Mouse (Mus musculus): Measurements from ENCODE around the gene Arhgap10. TPM values are rescaled to one million over a fixed set of nuclear protein-coding genes. Genes with fewer than 3 reads are reported as not detected.
"Not testable (repeated sequence)": the region's sequence is repeated elsewhere in the genome, so short reads cannot be mapped to it uniquely, and the experiment has no call there.

Gene Arhgap10
- total RNA-seq, 2 experiments from 2014 or later: 49.3 to 51.0 TPM

DNA sequence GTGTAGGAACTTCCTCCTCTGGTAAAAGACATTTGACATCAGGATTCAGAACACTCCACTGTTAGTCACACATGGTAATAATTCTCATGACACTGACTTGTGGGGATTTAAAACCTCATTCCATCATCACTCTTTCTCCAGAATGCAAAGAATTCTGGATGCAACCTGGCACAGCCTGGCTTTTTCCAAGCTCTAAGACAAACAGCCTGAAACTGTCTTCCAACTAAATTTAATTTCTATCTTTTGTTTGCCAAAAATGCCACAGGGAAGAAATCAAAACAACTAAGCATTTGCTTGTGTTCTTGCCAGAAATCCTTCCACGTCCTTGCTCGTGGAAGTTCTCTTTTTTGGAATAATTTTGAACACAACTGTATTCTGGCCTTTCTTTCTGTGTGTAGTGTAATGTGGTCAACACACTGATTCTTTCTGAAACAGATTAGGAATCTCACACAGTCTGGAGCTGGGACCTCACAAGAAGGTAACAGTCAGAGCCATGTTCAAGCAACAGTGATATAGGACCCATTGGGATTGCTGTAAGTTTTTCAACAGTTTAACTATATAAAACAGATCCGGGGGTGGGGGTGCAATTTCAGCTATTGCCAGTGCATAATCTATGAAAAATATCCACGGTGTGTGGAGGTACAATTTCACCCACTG lies 167.5 kb downstream of the Arhgap10 start:
- no peak for DNase-seq

DNA sequence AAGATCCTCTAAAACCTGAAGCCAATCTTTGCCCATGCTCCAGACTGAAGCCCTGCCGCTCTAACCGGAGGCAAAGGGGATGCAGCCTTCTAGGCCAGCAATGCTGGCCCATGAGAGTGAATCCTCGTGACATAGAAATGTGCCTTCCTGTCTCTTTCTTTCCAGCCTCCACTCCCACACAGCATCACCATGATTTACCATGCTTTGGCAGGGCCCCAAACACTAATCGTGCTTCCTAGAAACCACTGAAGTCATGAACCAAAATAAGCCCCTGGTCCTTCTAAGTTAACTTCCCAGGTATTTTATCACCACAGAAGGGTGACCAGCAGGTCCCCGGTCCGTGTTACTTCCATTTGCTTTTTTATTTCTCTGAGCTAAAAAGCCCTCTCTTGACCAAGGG lies 173.8 kb downstream of the Arhgap10 start:
- no peak for DNase-seq

DNA sequence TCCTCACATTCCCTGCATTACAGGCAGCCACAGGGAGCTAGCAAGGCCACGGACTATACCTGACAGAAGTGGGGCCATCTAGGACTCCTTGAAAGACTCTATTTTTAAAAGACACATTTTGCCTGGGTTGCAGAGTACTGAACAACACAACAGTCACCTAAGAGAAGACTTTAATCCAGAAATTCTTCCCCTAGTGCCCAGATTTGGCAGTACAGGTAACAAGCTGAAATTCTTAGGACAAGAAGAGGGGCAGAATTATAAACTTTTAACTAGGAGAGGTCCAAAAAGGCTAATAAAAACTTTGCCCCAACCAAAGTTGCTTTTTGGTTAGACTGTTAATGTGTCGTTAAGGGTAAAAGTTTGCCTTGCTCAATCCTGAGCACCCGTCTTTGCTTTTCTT lies 174.4 kb downstream of the Arhgap10 start:
- DNase-seq: no peak

DNA sequence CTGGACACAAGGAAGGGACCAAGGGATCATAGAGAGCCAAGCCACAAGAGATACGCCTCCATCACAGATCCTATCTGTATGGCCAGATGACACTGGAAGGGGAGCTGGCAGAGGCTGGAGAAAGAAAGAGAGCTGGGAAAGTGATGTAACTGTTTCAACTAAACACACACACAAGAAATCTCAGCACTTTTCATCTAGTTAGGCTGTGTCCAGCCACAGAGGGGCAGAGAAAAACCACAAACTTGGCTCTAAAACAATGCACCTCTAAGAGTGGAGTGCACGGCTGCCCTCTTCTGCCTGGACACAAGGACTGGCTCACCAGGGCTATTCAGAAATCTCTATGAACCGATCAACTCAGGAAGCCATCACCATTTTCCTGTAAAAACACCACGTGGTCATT lies 175.6 kb downstream of the Arhgap10 start:
- DNase-seq: peak in 1 of 2 experiments; percentile 23

DNA sequence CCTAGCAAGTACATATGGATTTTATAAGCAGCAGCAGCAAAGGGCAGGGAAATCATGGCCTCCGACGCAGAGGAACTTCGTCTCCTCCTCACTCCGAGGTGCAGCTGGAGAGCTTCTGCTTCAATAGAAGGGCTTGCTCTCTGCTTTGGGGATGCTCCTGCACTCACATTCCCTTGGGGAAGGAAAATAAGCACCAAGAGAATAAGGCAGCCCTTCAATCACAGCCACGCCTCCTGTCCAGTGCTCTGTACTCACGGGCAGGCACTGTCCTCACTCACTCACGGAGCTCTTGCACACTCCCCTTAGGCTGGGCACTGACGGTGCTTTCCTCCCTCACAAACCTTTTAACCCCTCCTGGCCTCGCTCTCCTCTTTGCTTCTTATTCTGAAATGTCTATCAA lies 176.4 kb downstream of the Arhgap10 start:
- no peak for DNase-seq

DNA sequence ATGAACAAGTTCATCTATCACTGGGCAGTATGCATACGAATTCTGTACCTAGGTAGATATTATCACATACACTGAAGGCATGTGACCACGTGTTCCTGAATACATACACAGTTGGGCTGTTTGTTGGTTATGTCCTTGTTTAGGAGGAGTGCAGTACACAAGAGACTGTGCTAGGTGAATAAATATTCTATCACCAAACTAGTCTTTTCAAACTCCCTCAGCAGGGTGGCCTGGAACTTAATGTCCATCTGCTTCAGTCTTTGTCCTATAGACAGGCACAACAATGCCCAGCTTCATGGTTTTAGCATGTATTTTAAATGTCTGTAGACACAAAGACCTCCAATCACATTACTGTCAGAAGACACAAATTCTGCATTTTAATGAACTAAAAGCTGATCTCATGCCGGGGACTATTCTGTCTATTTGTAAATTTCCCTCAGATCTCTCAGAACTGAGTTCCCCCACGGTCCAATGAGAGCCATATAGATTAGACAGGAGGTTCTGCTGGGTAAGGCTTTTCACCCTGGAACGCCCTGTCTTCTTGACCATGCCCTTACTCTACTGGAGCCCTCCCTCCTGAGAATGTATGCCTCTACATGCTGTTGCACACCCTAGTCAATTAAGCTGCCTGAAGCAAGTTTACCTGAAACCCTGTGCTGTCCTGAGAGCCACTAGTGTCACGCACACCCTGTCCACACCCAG lies 177.6 kb downstream of the Arhgap10 start:
- no peak for DNase-seq

DNA sequence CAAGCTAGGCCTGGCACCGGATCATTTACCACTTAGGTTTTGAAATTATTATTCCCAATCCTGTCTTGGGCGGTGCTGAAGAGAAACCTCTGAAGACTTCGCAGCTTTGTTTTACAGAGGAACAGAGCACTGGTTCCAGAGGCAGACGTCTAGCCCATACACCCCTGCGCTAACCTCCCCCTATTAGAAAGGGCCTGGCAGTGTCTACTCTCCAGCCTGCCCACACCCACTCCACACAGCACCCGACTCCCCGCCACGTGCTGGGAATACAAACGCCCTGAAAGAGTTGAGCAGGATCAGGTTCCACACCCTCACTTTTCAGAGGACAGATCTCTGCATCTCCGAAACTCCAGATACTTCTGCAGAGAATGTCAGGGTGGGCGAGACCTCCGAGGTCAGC lies 180.5 kb downstream of the Arhgap10 start:
- DNase-seq: no peak

DNA sequence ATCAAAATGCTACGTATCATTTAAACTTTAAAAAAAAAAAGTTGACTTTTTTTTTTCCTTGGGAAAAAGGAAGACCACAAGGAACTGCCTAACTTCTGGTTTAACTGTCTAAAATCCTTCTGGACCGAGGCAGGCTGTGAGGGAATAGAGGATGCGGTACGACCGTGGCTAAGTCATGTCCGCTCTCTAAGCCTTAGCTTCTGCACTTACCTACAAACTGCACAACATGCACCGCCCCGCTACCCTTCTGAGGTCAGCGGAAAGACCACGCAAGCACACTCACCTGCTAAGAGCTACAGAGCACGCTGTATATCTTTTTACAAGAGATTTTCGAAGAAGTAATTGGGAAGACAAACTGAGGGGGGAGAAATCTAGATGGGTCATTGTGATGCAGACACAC lies 186.6 kb downstream of the Arhgap10 start:
- DNase-seq: no peak

DNA sequence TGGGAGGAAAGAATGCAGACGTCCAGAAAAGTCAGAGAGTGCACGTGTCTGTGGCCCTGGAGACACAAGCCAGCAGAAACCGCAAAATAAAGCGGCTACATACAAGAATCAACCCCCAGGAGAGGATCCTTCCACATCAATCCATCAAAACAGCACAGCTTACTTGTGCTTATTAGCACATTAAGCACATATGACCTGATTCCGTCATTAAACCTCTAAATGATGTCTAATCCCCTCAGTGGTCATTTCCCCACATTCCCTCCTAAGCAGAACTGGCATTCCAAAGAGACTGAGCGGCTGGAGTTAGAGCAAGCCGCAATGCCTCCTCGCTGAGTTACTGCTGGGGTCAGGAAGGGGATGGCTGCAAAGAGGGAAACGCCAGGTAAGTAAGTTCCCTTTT lies 187.4 kb downstream of the Arhgap10 start:
- DNase-seq: no peak

DNA sequence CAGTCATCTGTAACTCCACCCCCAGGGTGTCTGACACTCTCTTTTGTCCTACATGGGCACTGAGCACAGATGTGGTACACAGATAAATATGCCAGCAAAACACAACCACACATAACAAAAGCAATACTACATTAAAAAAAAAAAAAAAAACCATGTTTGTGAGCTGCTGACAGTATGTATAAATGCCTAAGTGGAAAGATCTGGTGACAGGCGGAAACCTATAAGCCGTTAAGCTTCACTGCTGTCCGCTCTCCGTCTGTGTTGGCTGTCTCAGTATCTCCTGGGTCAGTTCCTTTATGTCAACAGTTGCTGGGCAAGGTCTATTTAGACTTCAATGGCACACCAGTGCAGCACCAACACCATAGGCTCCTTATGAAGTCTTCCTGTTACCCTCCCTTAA lies 188.0 kb downstream of the Arhgap10 start:
- no peak for DNase-seq

DNA sequence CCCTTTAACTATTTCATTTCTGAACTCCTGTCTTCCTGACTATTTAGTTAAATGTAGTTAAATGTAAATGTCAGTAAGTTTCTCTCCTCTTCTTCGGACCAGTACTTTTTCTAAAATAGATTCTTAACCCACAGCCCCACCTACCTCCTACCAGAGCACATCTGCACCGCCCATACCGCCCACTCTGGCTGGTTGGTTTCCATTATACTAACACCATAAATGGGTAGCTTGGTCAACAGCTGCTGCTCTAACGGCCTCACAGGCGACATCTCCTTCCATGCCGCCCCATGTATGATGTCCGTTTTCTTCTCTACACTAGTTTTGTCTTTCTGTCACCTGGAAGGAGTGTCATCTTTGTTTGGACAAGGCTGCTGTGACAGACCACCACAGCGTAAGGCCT lies 189.3 kb downstream of the Arhgap10 start:
- no peak for DNase-seq

DNA sequence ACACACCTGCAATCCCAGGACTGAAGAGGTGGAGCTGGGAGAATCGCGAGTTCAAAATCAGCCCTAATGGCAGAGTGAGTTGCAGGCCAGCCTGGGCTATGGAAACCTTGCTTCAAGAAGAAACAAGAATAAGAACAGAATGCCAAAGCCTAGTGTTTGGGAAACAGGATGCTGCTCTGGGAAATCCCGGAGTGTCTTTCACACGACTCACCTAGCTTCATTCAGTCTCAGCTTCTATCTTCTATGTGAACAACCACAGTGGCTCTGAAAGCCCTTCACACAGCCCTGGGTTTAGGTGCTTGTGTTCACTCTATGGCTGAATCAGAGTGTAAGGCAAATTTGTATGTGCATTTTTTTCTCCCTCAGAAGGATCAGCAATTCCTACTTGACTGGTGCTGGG lies 190.4 kb downstream of the Arhgap10 start:
- DNase-seq: no peak

DNA sequence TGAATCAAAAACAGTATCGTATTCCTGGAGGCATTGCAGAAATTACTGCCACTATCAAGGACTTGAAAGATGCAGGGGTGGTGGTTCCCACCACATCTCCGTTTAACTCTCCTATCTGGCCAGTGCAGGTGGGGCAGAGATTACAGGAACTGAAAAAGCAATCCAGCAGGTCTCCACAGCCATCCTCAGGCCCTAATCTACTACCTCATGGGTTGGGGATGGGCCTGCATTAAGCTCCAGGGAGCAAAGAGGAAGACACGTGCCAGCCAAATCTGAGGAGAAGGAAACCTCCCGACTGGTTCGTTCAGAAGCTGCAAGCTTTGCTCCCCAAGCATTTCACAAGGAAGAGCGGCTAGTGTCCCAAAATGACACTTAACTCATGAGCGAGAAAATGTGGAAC lies 195.0 kb downstream of the Arhgap10 start:
- DNase-seq: not testable (repeated sequence)

DNA sequence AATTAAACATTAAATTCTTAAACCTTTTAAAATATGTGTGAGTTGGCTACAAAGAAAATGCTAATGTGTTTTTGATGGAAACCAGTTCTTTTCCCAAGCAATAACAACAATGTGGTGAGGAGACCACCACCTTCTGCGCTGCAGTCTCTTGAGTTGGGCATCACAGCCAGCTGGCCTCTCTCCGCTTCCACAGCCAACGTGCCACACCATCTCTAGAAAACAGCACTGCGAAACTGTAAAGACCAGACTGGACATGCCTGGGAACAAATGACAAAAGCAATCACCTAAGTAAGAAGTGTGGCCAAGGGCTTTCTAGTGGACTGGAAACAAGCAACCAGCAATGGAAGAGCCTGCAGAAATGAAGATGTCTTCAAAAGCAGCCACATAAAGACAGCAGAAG lies 195.9 kb downstream of the Arhgap10 start:
- no peak for DNase-seq

DNA sequence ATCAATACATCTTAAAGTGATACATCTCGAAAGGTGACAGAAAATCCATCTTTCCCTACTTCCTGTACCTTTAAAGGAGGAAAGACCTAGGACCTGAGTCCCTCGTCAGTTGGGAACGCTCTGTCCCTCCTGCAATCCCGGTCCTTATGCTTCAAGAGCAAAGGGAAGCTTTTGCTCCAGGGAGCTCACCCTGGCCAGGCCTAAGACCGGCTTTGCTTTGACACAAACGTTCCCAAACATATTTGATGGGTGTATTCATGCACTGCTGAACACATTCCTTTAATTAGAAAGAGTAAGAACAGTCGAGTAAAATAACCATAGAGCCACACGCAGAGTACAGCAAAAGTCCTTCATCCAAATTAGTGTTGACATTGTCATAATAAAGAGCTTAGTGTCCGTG lies 199.2 kb downstream of the Arhgap10 start:
- DNase-seq: no peak

DNA sequence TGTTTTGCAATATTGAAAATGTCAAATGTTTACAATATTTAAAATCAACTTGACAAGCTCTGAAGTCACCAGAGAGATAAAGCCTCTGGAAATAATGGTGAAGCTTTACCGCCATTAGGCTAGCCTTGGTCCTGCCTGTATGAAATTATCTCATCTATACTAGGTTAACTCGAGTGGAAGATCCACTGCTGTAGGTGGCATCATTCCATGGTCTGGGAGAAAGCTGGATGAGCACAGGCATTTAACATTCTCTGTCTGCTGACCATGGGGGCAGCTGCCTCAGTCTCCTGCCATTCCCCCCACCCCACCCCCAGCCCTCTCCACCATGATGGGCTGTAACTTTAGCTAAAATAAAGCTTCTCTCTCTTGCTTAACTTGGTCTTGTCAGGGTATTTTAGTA lies 200.0 kb downstream of the Arhgap10 start:
- no peak for DNase-seq

DNA sequence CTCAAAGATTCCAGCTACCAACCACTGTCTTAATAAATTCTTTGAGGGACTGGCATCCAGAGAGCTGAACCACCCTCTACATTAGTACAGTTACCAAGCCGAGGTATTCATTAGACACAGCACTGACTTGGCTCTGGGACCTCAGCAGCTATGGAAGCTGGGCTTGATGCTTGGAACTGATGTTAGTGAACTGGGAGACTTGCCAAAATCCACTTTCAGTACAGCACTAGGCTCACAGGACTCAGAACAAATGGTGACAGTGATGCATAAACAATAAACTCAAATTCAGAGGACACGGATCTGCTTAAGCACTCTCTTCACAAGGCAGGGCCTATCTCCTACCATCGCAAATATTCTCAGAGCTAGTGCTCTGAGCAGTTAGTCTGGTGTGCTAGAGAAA lies 204.8 kb downstream of the Arhgap10 start:
- peak; percentile 40 to 41 for DNase-seq

DNA sequence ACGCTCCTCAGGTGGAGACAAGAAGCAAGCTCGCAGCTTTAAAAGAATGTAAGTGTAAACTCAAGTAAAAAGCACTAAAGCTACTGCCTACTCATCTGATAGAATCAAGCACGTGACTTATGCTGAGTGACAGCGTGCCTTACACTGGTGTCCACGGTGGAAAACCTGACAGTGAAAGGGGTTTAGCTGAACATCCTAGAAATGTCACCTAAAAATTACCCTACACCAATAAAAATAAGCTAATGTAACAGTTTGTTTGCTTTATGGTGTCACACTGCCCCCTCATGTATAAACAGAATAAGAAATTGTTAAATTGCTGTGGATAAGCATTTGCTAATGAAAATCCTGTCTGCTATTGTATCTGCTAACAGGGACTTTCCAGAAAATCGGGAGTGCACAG lies 206.0 kb downstream of the Arhgap10 start:
- DNase-seq: peak; percentile 13 to 23

DNA sequence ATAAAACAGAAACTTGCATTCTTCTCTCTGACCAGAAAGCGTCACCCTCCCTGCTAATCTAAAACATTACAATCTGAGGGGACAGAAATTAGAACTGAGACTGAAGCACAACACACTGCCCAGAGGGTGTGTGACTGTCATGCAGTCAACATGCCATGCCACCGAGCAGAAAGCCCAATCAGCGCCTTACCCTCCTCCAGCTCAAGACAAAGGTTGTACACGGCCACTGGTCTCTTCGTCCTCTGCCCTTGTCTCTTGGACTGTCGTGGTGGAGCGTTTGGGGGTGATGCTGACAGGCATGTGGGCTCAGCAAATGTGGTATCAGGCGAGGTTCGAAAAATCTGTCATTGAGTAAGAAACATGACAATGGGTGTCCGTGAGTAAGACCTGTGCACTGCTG lies 207.2 kb downstream of the Arhgap10 start:
- DNase-seq: peak; percentile 10 to 22

DNA sequence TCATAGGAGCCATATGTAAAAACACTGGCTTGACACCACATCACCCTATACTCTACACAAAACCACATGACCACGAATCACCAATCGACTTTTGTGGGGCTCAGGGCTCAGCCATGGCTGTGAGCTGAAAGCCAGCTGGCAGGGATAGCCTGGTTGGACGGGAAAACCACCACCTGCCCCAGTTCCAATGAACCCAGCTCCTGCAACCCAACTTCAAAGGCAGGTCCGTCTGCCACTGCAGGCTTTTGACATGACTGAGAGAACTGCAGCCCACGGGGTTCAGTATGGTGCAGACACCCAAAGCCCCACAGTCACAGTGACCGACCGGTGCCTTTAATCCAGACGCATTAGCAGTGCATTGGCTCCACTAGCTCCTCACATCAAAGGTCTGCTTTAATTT lies 207.7 kb downstream of the Arhgap10 start:
- peak; percentile 27 to 42 for DNase-seq

DNA sequence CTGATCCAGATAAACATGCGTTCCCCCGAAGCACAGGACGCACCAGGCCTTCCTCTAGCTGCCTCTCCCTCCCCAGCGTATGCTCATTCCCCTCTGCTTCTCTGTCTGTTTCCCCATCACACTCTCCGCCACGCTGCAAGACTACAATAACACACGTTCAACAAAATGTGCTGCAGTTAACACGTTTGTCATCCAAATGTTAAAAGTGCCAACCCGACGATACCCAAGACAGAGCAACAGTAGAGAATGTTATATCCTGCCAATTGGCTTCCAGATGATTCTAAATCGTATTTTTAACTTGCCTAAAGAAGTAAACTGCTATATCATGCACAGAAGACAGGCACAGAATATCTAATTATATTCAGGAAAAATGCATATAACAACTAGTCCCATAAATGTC lies 223.2 kb downstream of the Arhgap10 start:
- DNase-seq: no peak

DNA sequence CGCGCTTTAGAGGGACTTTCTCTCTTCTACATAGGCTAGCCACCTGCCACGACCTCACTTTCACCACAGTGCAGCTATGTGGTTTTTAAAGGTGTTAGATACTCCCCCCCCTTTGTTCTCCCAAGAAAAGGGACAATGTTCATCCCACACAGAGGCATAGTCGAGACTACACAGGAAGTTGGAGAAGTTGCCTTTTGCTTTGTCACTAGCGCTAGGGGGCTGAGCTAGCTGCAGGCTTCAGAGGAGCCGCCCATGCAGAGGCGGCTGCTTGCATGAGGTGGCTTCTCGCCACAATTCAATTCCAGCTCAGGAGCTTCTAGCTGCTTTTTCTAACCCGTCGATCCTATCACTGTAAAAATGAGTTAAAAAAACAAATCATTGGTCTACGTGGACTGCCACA lies 225.1 kb downstream of the Arhgap10 start:
- DNase-seq: no peak

DNA sequence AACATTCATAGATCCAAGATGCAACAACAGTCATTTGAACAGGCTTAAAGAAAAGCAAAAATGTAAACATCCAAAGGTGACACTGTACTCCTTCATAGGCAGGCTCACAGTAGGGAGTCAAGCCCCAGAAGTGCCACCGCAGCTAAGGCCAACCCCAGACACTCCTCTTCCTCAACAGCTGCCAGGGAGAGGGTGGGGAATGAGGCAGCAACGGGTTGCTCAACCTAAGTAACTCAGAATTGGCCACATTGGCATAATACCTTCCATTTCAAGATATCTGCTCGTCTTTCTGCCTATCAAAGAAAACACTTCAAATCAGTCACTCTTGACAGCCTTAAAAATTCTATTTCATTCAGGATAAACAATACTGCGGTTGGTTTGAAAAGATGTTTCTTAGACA lies 225.6 kb downstream of the Arhgap10 start:
- no peak for DNase-seq

DNA sequence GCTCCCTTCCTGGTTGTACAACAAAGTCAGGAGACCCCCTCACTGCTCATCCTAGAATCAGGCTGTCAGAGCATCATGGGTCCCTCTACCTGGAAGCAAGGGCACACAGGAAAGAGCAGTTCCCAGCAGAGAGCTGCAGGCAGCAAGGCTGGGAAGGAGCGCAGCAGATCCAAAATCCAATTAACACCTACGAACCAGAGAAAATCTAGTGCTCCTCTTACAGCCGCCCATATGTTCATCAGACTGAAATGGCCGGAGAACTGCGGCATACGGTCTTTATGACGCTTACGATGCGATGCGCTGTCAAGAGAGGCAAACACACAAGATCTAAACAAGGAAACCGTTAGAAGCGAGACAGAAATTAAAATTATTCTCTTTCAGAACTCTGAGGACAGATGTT lies 229.3 kb downstream of the Arhgap10 start:
- no peak for DNase-seq

Measured in heart, adult 18-20 months (tissue).